Mouse (Mus musculus) inflammation-experienced regulatory T-cells, adult 6 months (primary cell): ENCODE data around the gene Hipk4. TPM values are rescaled to one million over a fixed set of nuclear protein-coding genes. Genes with fewer than 3 reads are reported as not detected.
A peak's percentile ranks its signal among the peaks of the same experiment; 100 is the strongest.
"Not testable (repeated sequence)": the region's sequence is repeated elsewhere in the genome, so short reads cannot be mapped to it uniquely, and the experiment has no call there.

ENCODE experiments used
- ATAC-seq: one replicate; pipeline ENCODE4 v1.8.0; 2017
- polyA plus RNA-seq, 3 experiments: library from polyadenylated mRNA; unstranded; fragments of 100-300 nt; shearing (Covaris generic); gene quantifications; one replicate each; pipeline ENCODE4 v1.2.1; 2017

Hipk4 gene
- polyA plus RNA-seq, 3 experiments from 2014 or later, result 0.20 to 0.33 (median 0.23) TPM

DNA sequence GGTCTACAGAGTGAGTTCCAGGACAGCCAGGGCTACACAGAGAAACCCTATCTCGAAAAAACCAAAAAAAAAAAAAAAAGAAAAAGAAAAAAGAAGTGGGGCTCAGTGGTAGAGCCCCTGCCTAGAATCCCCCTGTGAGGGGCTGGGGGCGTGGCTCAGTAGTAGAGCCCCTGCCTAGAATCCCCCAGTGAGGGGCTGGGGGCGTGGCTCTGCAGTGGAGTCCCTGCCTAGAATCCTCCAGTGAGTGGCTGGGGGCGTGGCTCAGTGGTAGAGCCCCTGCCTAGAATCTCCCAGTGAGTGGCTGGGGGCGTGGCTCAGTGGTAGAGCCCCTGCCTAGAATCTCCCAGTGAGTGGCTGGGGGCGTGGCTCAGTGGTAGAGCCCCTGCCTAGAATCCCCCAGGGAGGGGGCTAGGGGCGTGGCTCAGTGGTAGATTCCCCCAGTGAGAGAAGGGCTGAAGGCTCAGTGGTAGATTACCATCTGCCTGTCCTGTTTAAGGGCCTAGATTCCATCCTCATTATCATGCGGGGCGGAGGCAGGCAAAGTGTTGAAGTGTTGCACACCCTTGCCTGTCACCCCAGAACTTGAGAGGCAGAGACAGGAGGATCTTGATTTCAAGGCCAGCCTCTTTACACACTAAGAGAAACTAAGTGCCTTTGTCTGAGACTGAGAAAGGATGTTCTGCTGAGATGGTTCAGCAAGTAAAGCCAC is 28.3 kb upstream of the Hipk4 start:
- ATAC-seq, result not testable (repeated sequence)

- ATAC-seq, result no peak
Measured at GRCm38 (mm10) chr7:27499036-27499435, 24.0 kb upstream of the Hipk4 start, which contains the start of gene Prx. Prx (plus strand) TSS chr7:27499324.

GRCm38 (mm10) chr7:27501620-27502019 is 21.4 kb upstream of the Hipk4 start:
- ATAC-seq, result no peak

DNA sequence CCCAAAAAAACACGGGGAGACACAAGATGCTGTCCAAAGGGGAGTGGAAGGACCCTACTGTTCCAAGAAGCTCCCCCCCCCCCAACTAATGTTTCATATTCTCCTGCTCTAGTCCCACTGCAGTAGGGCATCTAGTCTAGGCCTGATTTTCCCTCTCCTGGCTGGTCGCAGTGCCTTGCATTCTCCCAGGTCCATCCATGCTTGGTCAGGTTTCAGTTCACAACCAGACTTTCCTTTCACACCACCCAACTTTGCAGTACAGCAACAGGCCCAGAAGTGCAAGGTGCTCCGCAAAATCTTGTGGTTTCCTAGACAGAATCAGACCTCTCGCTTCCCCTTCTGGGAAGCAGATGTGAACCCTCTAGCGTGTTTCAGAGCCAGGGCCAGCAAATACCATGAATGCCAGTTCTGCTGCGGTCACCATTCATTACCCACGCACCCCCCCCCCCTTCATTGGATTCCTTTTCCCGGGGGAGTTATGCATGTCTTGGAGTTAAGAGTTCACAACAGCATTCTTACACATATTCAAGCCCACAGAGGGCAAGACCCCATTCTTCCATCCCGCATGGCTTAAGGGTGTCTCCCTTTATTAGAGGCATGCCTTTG is 16.2 kb upstream of the Hipk4 start:
- ATAC-seq, result no peak

GRCm38 (mm10) chr7:27507711-27508647 is 15.1 kb upstream of the Hipk4 start:
- peak; percentile 87 for ATAC-seq

GRCm38 (mm10) chr7:27508648-27509005 is 14.4 kb upstream of the Hipk4 start:
- ATAC-seq, result peak; percentile 73

DNA sequence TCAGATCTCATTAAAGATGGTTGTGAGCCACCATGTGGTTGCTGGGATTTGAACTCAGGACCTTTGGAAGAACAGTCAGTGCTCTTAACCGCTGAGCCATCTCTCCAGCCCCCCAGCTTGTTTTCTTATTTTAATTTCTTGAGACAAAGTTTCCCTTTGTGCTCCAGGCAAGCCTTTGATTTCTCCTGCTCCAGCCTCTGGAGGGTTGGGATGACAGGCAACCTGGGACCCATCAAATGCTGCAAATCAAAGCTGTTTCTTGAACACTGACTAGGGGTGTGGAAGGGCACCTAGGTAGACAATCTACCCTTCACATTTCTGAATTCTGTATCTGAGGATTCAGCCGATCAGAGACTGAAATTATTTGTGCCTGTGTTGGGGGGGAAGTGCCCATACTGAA is 12.3 kb upstream of the Hipk4 start:
- ATAC-seq, result no peak

GRCm38 (mm10) chr7:27514961-27515360 is 8.1 kb upstream of the Hipk4 start:
- no peak for ATAC-seq

DNA sequence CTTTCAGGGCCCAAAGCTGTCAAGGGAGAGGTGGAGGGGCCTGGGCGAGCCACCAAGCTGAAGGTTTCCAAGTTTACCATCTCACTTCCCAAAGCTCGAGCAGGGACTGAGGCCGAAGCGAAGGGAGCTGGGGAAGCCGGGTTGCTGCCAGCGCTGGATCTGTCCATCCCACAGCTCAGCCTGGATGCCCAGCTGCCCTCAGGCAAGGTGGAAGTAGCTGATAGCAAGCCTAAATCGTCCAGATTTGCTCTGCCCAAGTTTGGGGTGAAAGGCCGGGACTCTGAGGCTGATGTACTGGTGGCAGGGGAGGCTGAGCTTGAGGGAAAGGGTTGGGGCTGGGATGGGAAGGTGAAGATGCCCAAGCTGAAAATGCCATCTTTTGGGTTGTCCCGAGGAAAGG is 4.8 kb upstream of the Hipk4 start:
- ATAC-seq, result no peak

DNA sequence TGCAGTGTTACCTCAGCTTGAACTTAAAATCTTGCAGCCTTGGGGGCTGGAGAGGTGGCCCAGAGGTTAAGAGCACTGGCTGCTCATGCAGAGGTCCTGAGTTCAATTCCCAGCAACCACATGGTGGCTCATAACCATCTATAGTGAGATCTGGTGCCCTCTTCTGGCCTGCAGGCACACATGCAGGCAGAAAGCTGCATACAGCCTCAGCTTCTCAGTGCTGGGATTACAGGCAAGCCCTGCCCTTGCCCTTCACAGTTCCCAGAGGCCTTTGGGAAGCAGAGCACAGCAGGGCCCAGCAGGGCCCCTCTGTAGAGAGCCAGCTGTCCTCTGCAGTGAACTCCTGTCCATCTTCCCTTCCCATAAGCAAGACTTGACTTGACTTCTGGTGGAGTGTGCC is 3.0 kb upstream of the Hipk4 start:
- no peak for ATAC-seq

GRCm38 (mm10) chr7:27520599-27520998 is 2.5 kb upstream of the Hipk4 start:
- no peak for ATAC-seq

GRCm38 (mm10) chr7:27523805-27524204 is 738 bp downstream of the Hipk4 start:
- no peak for ATAC-seq

GRCm38 (mm10) chr7:27526039-27526827 is 3.2 kb downstream of the Hipk4 start:
- peak; percentile 81 for ATAC-seq

GRCm38 (mm10) chr7:27529070-27529469 is 6.0 kb downstream of the Hipk4 start:
- no peak for ATAC-seq

DNA sequence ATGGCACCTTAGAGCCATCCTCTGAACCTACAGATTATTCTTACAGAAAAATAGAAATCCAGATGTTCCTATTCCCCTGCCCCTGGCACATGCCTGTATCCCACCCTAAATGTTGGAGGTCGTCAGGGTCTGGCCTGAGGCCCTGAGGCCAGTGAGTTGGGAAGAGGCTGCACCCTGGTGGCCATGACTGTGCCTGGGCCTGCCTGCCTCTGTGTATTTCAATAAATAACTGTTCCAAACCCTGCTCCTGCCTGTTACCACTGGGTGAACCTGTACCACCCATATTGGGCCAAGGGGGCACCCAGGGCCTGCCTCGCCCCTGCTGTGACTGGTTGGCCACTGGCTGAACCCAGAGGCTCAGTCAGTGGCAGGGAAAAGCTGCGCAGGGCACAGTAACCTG is 7.9 kb downstream of the Hipk4 start:
- ATAC-seq, result no peak

GRCm38 (mm10) chr7:27531707-27532106 is 8.6 kb downstream of the Hipk4 start:
- ATAC-seq, result no peak

DNA sequence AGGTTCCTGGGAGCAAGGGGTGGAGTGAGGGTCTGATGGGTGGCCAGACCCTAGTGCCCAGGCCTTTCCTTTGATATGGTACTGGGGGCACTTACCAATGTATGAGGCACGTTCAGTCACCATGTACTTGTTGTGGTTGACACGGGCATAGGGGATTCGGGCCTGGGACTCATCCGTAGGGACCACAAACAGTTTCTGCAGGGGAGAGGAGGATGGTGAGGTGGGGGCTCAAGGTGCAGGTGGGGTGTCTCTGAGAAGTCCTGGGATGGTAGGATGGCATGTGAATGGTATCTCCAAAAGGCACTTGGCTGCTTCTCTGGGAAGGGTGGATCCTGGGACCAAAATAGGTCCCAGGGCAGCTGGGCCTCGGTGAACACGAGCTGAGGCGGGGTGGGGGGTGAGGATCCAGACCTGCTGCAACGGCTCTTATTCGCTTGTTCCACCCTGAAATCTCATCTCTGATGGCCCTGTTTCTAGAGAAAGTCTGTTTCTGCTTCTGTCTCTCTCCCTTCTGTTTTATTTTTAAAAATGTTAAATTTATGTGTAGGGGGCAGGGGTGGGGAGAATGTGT is 9.5 kb downstream of the Hipk4 start:
- ATAC-seq, result no peak

DNA sequence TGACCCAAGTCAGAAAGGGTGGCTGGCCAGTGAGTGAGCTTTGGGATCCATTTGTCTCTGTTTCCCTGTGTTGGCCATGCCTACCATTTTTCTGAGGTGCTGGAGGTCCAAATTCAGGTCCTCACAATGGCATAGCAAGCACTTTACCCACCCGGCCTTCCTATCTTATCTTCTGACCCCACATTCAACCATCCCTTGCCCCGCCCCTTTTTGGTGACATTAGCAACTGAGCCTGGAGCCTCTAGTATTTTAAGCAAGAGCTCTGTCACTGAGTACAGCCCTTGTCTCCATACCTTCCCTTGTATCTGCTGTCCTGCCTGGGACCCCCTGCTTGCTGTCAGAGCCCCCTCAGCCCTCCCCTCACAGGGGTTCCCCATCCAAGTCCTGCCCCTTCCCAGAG is 12.3 kb downstream of the Hipk4 start:
- no peak for ATAC-seq

DNA sequence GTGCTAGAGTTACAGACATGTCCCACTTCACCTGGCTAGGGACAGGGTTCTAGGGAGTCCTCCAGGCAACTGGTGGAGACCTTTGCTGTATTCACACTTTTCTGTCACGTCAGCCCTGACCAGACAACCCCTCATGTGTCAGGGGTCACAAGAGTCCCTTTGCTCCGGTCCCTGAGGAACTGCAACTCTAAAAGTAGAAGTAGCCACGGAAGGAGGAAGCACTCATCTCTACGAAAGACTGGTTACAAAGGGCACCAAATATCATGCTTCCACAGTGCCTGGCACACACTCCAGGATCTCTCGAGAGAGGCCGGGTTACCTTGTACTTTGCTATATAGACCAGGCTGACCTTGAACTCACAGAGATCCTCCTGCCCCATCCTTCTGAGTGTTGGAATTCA is 13.6 kb downstream of the Hipk4 start:
- ATAC-seq, result no peak

GRCm38 (mm10) chr7:27537998-27538397 is 14.9 kb downstream of the Hipk4 start:
- no peak for ATAC-seq

GRCm38 (mm10) chr7:27538797-27539196 is 15.7 kb downstream of the Hipk4 start:
- ATAC-seq, result no peak

DNA sequence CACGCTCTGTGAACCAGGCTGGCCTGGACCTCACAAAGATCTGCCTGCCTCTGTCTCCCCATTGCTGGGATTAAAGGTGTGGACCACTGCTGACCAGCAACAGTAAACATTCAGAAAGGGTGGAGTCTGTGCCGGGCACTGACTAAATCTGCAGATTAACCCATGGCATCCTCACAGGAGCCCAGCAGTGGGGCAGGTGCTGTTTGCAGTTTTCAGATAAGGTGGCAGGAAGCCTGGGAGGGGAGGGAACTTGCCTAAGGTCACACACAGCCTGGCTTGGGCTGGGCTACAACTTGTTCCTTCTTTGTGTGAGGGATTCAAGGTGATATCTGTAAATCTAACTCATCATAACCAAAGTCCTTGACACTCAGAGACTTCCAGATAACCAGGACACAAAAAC is 17.5 kb downstream of the Hipk4 start:
- ATAC-seq, result no peak
